Mouse (Mus musculus): ENCODE measurements around the gene C1rl.
"Not testable (repeated sequence)": the region's sequence is repeated elsewhere in the genome, so short reads cannot be mapped to it uniquely, and the experiment has no call there.

- not testable (repeated sequence) for TF ChIP-seq CTCF (IDR thresholded peaks at IDR 0.05; ENCODE audit: control insufficient read depth, insufficient read depth, insufficient replicate concordance, low read depth, low read length); POLR2A (IDR thresholded peaks at IDR 0.05; ENCODE audit: control insufficient read depth, low read depth, low read length)
Measured at GRCm38 (mm10) chr6:124517733-124518132, 24.8 kb downstream of the C1rl start.

Measured in testis, adult 2 months (tissue).